Mouse (Mus musculus) embryonic facial prominence, embryonic 15.5 days (tissue): ENCODE measurements around the gene Gm21119. TPM values are rescaled to one million over a fixed set of nuclear protein-coding genes. Genes with fewer than 3 reads are reported as not detected.
"Not testable (repeated sequence)": the region's sequence is repeated elsewhere in the genome, so short reads cannot be mapped to it uniquely, and the experiment has no call there.

Experiments used
- ATAC-seq: fragments of 200-750 bp; cut with Nextera tagmentation; 2 replicates; pipeline ENCODE4 v1.8.0; 2017; ENCODE audit warnings: low read depth, moderate TSS enrichment; ENCODE audit not compliant: insufficient number of reproducible peaks, low FRiP score, low TSS enrichment
- H3K27ac ChIP-seq: fragments of 300-500 bp; sonication (generic); replicated peaks from 2 replicates; pipeline ENCODE4 v1.5.1; 2015; ENCODE audit warnings: mild to moderate bottlenecking, inconsistent platforms
- H3K27me3 ChIP-seq: fragments of 300-500 bp; sonication (generic); 2 replicates; pipeline ENCODE4 v1.6.1; 2015; ENCODE audit warnings: inconsistent platforms
- H3K36me3 ChIP-seq: fragments of 300-500 bp; sonication (generic); 2 replicates; pipeline ENCODE4 v1.6.1; 2015; ENCODE audit warnings: mild to moderate bottlenecking, inconsistent platforms
- H3K4me1 ChIP-seq: fragments of 300-500 bp; sonication (generic); 2 replicates; pipeline ENCODE4 v1.6.1; 2015; ENCODE audit warnings: inconsistent platforms
- H3K4me2 ChIP-seq: fragments of 300-500 bp; sonication (generic); replicated peaks from 2 replicates; pipeline ENCODE4 v1.6.1; 2015; ENCODE audit warnings: mild to moderate bottlenecking, inconsistent platforms
- H3K4me3 ChIP-seq: fragments of 300-500 bp; sonication (generic); replicated peaks from 2 replicates; pipeline ENCODE4 v1.5.1; 2015; ENCODE audit warnings: mild to moderate bottlenecking, inconsistent platforms
- H3K9ac ChIP-seq: fragments of 300-500 bp; sonication (generic); 2 replicates; pipeline ENCODE4 v1.6.1; 2015; ENCODE audit warnings: inconsistent platforms
- H3K9me3 ChIP-seq: fragments of 300-500 bp; sonication (generic); replicated peaks from 2 replicates; pipeline ENCODE4 v1.6.1; 2016; ENCODE audit warnings: inconsistent platforms
- WGBS: fragments of 180-500 bp; shearing (Covaris S2); methylation state at CpG from one replicate; pipeline ENCODE4 v1.1.7; 2015; 5-methylcytosine and 5-hydroxymethylcytosine counted together
- polyA plus RNA-seq: library from polyadenylated mRNA; unstranded; fragments of >200 nt; fragmentation: Nextera tagmentation; extraction: Ambion mirVana; gene quantifications from 2 replicates; pipeline ENCODE4 v1.2.1, GENCODE M21; 2015

The Gm21119 gene
- polyA plus RNA-seq, 1 experiment from 2014 or later = not detected

GRCm38 (mm10) chr8:20596842-20597708, 17.6 kb upstream of the Gm21119 start:
- WGBS = 60% methylated on average over 11 of the region's 13 CpGs
- H3K27ac ChIP-seq, H3K4me3 ChIP-seq, H3K36me3 ChIP-seq, H3K9ac ChIP-seq, H3K4me1 ChIP-seq, H3K9me3 ChIP-seq, H3K4me2 ChIP-seq, H3K27me3 ChIP-seq: not testable (repeated sequence)
- ATAC-seq = peak; percentile 87

DNA sequence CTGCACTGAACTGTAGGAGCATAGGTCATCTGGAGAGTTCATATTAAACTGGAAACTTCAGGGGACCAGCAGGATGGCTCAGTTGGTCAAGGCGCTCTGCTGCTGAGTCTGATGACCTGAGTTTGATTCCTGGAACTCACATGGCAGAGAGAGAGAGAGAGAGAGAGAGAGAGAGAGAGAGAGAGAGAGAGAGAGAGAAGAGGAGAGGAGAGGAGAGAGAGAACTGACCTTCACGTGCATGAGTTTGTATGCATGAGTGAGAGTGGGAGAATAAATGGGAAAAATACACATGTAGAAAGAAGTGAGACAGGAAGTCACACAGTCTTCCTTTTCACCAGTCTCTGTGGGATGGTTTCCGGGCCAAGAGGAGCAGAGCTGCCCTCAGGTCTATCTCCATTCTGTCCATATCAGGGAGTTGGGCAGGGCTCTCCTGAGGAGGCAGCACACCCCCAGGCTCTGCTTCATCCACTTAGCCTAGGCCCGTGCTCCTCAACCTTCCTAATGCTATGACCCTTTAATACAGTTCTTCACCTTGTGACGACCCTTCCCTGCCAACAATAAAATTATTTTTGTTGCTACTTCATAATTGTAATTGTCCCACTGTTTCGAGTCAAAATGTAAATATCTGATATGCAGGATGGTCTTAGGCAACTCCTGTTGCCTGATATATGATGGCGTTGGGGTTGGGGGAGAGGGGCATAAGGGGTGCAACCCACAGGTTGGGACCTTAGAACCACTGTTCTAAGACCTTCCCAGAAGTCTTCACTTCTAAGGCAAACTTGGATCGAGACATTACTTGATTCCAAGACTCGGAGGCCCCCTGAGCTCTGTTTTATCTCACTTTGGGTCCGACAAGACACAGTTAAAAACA, 16.2 kb upstream of the Gm21119 start:
- not testable (repeated sequence) for H3K27me3 ChIP-seq, H3K27ac ChIP-seq, H3K4me3 ChIP-seq, H3K36me3 ChIP-seq, H3K4me1 ChIP-seq, H3K9ac ChIP-seq, H3K9me3 ChIP-seq, H3K4me2 ChIP-seq
- ATAC-seq = peak; percentile 82
- WGBS = 80% methylated on average over 9 of the region's 10 CpGs

GRCm38 (mm10) chr8:20599350-20599749, 15.4 kb upstream of the Gm21119 start:
- H3K4me3 ChIP-seq, H3K36me3 ChIP-seq, H3K9ac ChIP-seq, H3K4me1 ChIP-seq, H3K27ac ChIP-seq, H3K4me2 ChIP-seq, ATAC-seq, H3K9me3 ChIP-seq, H3K27me3 ChIP-seq: not testable (repeated sequence)
- 85% methylated on average over 4 of the region's 6 CpGs for WGBS

GRCm38 (mm10) chr8:20610856-20611255, 3.9 kb upstream of the Gm21119 start:
- H3K4me2 ChIP-seq, H3K27ac ChIP-seq, H3K9me3 ChIP-seq, H3K4me3 ChIP-seq, H3K27me3 ChIP-seq, H3K9ac ChIP-seq, H3K4me1 ChIP-seq, ATAC-seq, H3K36me3 ChIP-seq: not testable (repeated sequence)
- WGBS = 79% methylated on average over 1 of the region's 1 CpGs

- H3K4me1 ChIP-seq, H3K9me3 ChIP-seq, H3K4me2 ChIP-seq, ATAC-seq, H3K27me3 ChIP-seq, H3K27ac ChIP-seq, H3K4me3 ChIP-seq, H3K9ac ChIP-seq, H3K36me3 ChIP-seq: not testable (repeated sequence)
Observed at GRCm38 (mm10) chr8:20612721-20613120, 2.0 kb upstream of the Gm21119 start.

- not testable (repeated sequence) for H3K27ac ChIP-seq, H3K36me3 ChIP-seq, H3K27me3 ChIP-seq, ATAC-seq, H3K4me2 ChIP-seq, H3K9ac ChIP-seq, H3K4me1 ChIP-seq, H3K4me3 ChIP-seq, H3K9me3 ChIP-seq
- 50% methylated on average over 1 of the region's 1 CpGs for WGBS
Observed at GRCm38 (mm10) chr8:20630766-20631165, 16.0 kb downstream of the Gm21119 start.

GRCm38 (mm10) chr8:20637931-20638330, 23.2 kb downstream of the Gm21119 start:
- not testable (repeated sequence) for ATAC-seq, H3K4me3 ChIP-seq, H3K27ac ChIP-seq, H3K4me1 ChIP-seq, H3K9ac ChIP-seq, H3K4me2 ChIP-seq, H3K27me3 ChIP-seq, H3K9me3 ChIP-seq, H3K36me3 ChIP-seq
- WGBS = 36% methylated on average over 1 of the region's 1 CpGs

DNA sequence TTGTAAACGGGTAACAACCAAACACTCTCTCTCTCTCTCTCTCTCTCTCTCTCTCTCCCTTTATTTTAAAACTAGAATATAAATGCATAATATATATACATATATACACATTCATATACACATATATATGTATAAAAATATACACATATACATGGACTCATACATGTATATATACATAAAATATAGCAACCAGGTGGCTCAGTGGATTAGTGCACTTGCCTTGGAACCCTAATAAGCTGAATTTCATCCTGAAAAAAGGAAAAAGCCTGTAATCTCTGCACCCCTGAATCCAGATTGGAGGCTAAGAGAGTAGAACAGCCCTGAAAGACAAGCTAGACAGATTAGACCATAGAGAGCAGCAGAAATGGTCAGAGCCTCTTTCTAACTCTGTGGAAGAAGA, 28.8 kb downstream of the Gm21119 start:
- not testable (repeated sequence) for ATAC-seq

DNA sequence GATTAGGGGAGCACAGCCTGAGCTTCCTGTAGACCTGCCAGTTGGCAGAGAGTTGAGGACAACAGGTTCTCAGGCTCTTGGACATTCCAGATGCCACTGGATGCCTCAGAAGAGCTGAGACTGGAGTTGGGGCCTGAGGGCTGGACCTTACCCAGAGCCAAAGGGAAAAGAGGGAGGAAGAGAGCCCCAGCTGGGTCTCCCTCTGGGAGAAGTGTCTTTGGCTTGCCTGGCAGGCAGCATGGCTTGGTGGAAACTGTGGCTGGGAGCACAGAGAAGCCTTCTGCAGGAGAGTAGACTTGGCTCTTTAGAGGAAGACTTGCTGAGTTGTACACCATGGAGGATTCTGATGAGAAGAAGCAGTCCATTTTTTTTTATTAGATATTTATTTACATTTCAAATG, 38.3 kb downstream of the Gm21119 start:
- H3K9me3 ChIP-seq, H3K4me1 ChIP-seq, H3K36me3 ChIP-seq, ATAC-seq, H3K9ac ChIP-seq, H3K27me3 ChIP-seq, H3K27ac ChIP-seq, H3K4me3 ChIP-seq, H3K4me2 ChIP-seq: not testable (repeated sequence)

More for the DNA sequence above, 28.8 kb downstream of the Gm21119 start:
- not testable (repeated sequence) for H3K9ac ChIP-seq, H3K27me3 ChIP-seq, H3K4me1 ChIP-seq, H3K27ac ChIP-seq, H3K4me3 ChIP-seq, H3K9me3 ChIP-seq, H3K36me3 ChIP-seq, H3K4me2 ChIP-seq
- no CpG with 5 or more reads among the region's 1 CpGs for WGBS

DNA sequence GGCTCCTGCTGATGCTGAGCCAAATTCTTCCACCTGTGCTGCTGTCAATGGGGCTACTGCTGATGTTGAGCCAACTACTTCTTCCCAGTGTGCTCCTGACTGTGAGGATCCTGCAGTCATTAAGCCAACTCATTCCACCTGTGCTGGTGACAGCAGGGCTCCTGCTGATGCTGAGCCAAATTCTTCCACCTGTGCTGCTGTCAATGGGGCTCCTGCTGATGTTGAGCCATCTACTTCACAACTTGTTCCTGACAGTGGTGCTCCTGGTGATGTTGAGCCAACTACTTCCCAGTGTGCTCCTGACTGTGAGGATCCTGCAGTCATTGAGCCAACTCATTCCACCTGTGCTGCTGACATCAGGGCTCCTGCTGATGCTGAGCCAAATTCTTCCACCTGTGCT, 63.7 kb downstream of the Gm21119 start:
- not testable (repeated sequence) for H3K9ac ChIP-seq, H3K4me1 ChIP-seq, H3K27ac ChIP-seq, H3K4me2 ChIP-seq, H3K36me3 ChIP-seq, H3K9me3 ChIP-seq, ATAC-seq, H3K4me3 ChIP-seq, H3K27me3 ChIP-seq
